Mouse (Mus musculus) kidney, embryonic 15.5 days (tissue): ENCODE results near the gene Dctn1. TPM values are rescaled to one million over a fixed set of nuclear protein-coding genes. Genes with fewer than 3 reads are reported as not detected.

Experiments used
- ATAC-seq: fragments of 200-750 bp; cut with Nextera tagmentation; replicated peaks from 2 replicates; pipeline ENCODE4 v1.8.0; 2017; ENCODE audit warnings: moderate TSS enrichment; ENCODE audit not compliant: low FRiP score
- H3K27ac ChIP-seq: fragments of 300-500 bp; sonication (generic); 2 replicates; pipeline ENCODE4 v1.5.1; 2015; ENCODE audit warnings: mild to moderate bottlenecking, inconsistent platforms
- H3K27me3 ChIP-seq: fragments of 300-500 bp; sonication (generic); 2 replicates; pipeline ENCODE4 v1.6.1; 2015; ENCODE audit warnings: inconsistent platforms
- H3K36me3 ChIP-seq: fragments of 300-500 bp; sonication (generic); 2 replicates; pipeline ENCODE4 v1.6.1; 2015; ENCODE audit warnings: inconsistent platforms
- H3K4me1 ChIP-seq: fragments of 300-500 bp; sonication (generic); 2 replicates; pipeline ENCODE4 v1.6.1; 2015; ENCODE audit warnings: inconsistent platforms
- H3K4me2 ChIP-seq: fragments of 300-500 bp; sonication (generic); 2 replicates; pipeline ENCODE4 v1.6.1; 2015; ENCODE audit warnings: moderate library complexity, mild to moderate bottlenecking, inconsistent platforms
- H3K4me3 ChIP-seq: fragments of 300-500 bp; sonication (generic); replicated peaks from 2 replicates; pipeline ENCODE4 v1.5.1; 2015; ENCODE audit warnings: mild to moderate bottlenecking, inconsistent platforms
- H3K9ac ChIP-seq: fragments of 300-500 bp; sonication (generic); 2 replicates; pipeline ENCODE4 v1.6.1; 2015; ENCODE audit warnings: mild to moderate bottlenecking, inconsistent platforms
- H3K9me3 ChIP-seq: fragments of 300-500 bp; sonication (generic); replicated peaks from 2 replicates; pipeline ENCODE4 v1.6.1; 2016; ENCODE audit warnings: inconsistent platforms
- WGBS: fragments of 180-500 bp; shearing (Covaris S2); methylation state at CpG from one replicate; pipeline ENCODE4 v1.1.7; 2015; ENCODE audit warnings: mixed read lengths; 5-methylcytosine and 5-hydroxymethylcytosine counted together
- polyA plus RNA-seq: library from polyadenylated mRNA; unstranded; fragments of >200 nt; fragmentation: Nextera tagmentation; extraction: Ambion mirVana; gene quantifications from 2 replicates; pipeline ENCODE4 v1.2.1, GENCODE M21; 2015

Dctn1 gene
- polyA plus RNA-seq, 1 experiment from 2014 or later, result 93.9 TPM

DNA sequence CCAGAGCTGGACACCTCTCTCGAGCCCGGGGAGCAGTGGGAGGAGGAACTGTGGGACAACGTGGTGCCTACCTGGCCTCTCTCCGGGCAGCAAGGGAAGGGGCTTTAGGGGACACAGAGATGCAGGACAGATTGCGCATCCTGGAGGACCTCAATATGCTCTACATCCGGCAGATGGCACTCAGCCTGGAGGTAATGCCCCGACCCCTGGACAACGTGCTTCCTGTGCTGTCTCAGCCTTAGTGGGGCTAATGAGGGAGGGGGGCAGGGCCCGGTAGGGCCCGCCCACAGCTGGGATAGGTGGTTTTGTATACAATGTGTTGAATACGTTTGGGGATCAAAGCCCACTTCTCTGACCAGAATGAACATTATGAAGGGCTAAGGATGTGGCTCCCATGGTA, 27.7 kb upstream of the Dctn1 start:
- WGBS, result 1% methylated on average over 11 of the region's 11 CpGs
- peak overlapping the region; percentile 74 for H3K4me2 ChIP-seq
- peak; percentile 37 for ATAC-seq
- peak overlapping the region; percentile 63 for H3K4me3 ChIP-seq
- H3K27me3 ChIP-seq, result no peaks in the 10 kb centered on the region
- peak overlapping the region; percentile 82 for H3K9ac ChIP-seq
- peak overlapping the region; percentile 100 for H3K27ac ChIP-seq
- H3K9me3 ChIP-seq, result no peaks in the 10 kb centered on the region
- H3K36me3 ChIP-seq, result peaks cover 3% of the 10 kb centered on the region; the same call in 1 of the 2 replicates
- peaks cover 73% of the 10 kb centered on the region for H3K4me1 ChIP-seq

GRCm38 (mm10) chr6:83140044-83140443, 25.7 kb upstream of the Dctn1 start:
- H3K4me3 ChIP-seq, result no peak overlapping the region
- WGBS, result 93% methylated on average over 8 of the region's 8 CpGs
- H3K9me3 ChIP-seq, result no peaks in the 10 kb centered on the region
- no peak overlapping the region for H3K27ac ChIP-seq
- no peaks in the 10 kb centered on the region for H3K27me3 ChIP-seq
- no peak for ATAC-seq
- peaks cover 64% of the 10 kb centered on the region for H3K4me1 ChIP-seq
- peaks cover 3% of the 10 kb centered on the region; the same call in 1 of the 2 replicates for H3K36me3 ChIP-seq
- H3K9ac ChIP-seq, result no peak overlapping the region
- H3K4me2 ChIP-seq, result no peak overlapping the region

- H3K4me1 ChIP-seq, result peaks cover 52% of the 10 kb centered on the region
- H3K9ac ChIP-seq, result 0 out of 2 replicates have a peak overlapping the region, but pooled peaks have one; percentile 56
- WGBS, result 46% methylated on average over 4 of the region's 4 CpGs
- H3K27ac ChIP-seq, result peak overlapping the region; percentile 52; the same call in 1 of the 2 replicates
- no peak for ATAC-seq
- H3K27me3 ChIP-seq, result no peaks in the 10 kb centered on the region
- no peaks in the 10 kb centered on the region for H3K9me3 ChIP-seq
- peak overlapping the region; percentile 76 for H3K4me2 ChIP-seq
- H3K36me3 ChIP-seq, result peaks cover 9% of the 10 kb centered on the region
- H3K4me3 ChIP-seq, result peak overlapping the region; percentile 39; the same call in 1 of the 2 replicates
Measured at GRCm38 (mm10) chr6:83141636-83142035, 24.1 kb upstream of the Dctn1 start.

- Histone ChIP-seq H3K27me3 (no peaks in the 10 kb centered on the region), H3K9me3 (no peaks in the 10 kb centered on the region), H3K4me1 (peaks cover 52% of the 10 kb centered on the region), H3K36me3 (peaks cover 15% of the 10 kb centered on the region), H3K4me3 (peak overlapping the region; percentile 39), H3K27ac (peak overlapping the region; percentile 52; the same call in 1 of the 2 replicates), H3K9ac (peak overlapping the region; percentile 56), H3K4me2 (peak overlapping the region; percentile 76)
- WGBS, result 4% methylated on average over 41 of the region's 41 CpGs
- ATAC-seq, result no peak
Measured at GRCm38 (mm10) chr6:83142211-83142731, 23.4 kb upstream of the Dctn1 start.

DNA sequence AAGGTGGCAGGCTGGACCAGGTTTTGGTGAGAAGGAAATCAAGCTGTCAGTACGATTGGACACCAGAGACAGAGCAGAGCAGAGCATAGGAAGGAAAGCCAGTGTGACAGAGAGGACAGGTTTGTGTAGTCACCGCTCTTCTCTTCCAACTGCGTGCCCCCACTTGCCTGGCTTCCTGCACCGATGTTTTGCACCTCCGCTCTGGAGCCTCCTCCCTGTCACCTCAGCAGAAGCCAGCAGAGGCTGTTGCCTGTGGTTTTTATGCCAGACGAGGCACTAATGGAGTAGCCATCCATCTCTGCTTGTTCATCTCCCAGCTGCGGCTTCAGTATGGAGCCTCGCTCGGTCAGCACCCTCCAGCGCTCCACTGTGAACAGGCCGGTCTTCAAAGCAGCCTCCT, 22.8 kb upstream of the Dctn1 start:
- no peak overlapping the region for H3K27ac ChIP-seq
- WGBS, result 48% methylated on average over 11 of the region's 11 CpGs
- H3K9me3 ChIP-seq, result no peaks in the 10 kb centered on the region
- H3K9ac ChIP-seq, result no peak overlapping the region
- no peak for ATAC-seq
- H3K4me2 ChIP-seq, result peak overlapping the region; percentile 76
- H3K4me1 ChIP-seq, result peaks cover 53% of the 10 kb centered on the region
- no peaks in the 10 kb centered on the region for H3K27me3 ChIP-seq
- peaks cover 21% of the 10 kb centered on the region for H3K36me3 ChIP-seq
- no peak overlapping the region for H3K4me3 ChIP-seq

GRCm38 (mm10) chr6:83145209-83145608, 20.5 kb upstream of the Dctn1 start:
- WGBS, result 92% methylated on average over 2 of the region's 2 CpGs
- ATAC-seq, result no peak

DNA sequence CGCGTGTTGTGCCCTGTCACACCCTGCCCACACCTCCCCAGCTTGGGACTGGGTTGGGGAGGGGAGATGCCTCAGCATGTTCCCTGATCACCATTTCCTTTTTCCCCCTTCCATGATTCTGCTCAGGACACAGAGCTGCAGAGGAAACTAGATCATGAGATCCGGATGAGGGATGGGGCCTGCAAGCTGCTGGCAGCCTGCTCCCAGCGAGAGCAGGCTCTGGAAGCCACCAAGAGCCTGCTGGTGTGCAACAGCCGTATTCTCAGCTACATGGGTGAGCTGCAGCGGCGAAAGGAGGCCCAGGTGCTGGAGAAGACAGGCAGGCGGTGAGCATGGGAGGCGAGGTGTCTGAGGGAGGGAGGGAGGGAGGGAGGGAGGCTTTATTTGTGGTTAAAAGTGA, 19.9 kb upstream of the Dctn1 start:
- Histone ChIP-seq H3K4me1 (peaks cover 33% of the 10 kb centered on the region), H3K9me3 (no peaks in the 10 kb centered on the region), H3K4me2 (no peak overlapping the region), H3K4me3 (no peak overlapping the region), H3K9ac (no peak overlapping the region), H3K36me3 (peaks cover 47% of the 10 kb centered on the region), H3K27me3 (no peaks in the 10 kb centered on the region), H3K27ac (peak overlapping the region; percentile 37; the same call in 1 of the 2 replicates)
- 58% methylated on average over 9 of the region's 9 CpGs for WGBS
- ATAC-seq, result no peak

More at GRCm38 (mm10) chr6:83145209-83145608, 20.5 kb upstream of the Dctn1 start:
- Histone ChIP-seq H3K36me3 (peaks cover 41% of the 10 kb centered on the region), H3K27me3 (no peaks in the 10 kb centered on the region), H3K9ac (no peak overlapping the region), H3K4me1 (peaks cover 33% of the 10 kb centered on the region), H3K4me3 (no peak overlapping the region), H3K27ac (no peak overlapping the region), H3K9me3 (no peaks in the 10 kb centered on the region), H3K4me2 (no peak overlapping the region)

DNA sequence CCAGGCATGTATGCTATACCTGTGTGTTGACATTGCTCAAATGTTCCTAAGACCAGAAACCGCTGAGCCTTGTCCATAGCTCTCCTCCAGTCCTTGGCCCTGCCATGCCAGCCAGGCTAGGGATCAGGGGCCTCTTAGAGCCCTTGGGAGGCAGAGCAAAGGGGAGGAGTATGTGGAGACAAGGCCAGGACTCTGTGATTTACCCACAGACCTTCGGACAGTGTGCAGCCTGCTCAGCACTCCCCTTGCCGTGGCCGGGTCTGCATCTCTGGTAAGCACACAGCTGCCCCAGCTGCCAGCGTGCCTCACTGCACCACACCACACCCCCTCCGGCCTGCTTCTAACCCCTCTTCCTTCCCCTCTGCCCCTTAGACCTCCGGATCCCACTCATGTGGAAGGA, 18.4 kb upstream of the Dctn1 start:
- no peak overlapping the region for H3K4me3 ChIP-seq
- peaks cover 22% of the 10 kb centered on the region for H3K4me1 ChIP-seq
- H3K9ac ChIP-seq, result no peak overlapping the region
- H3K9me3 ChIP-seq, result no peaks in the 10 kb centered on the region
- ATAC-seq, result no peak
- peak overlapping the region; percentile 27; the same call in 1 of the 2 replicates for H3K27ac ChIP-seq
- WGBS, result 40% methylated on average over 7 of the region's 7 CpGs
- H3K27me3 ChIP-seq, result no peaks in the 10 kb centered on the region
- H3K4me2 ChIP-seq, result 0 out of 2 replicates have a peak overlapping the region, but pooled peaks have one; percentile 4
- peaks cover 61% of the 10 kb centered on the region for H3K36me3 ChIP-seq

DNA sequence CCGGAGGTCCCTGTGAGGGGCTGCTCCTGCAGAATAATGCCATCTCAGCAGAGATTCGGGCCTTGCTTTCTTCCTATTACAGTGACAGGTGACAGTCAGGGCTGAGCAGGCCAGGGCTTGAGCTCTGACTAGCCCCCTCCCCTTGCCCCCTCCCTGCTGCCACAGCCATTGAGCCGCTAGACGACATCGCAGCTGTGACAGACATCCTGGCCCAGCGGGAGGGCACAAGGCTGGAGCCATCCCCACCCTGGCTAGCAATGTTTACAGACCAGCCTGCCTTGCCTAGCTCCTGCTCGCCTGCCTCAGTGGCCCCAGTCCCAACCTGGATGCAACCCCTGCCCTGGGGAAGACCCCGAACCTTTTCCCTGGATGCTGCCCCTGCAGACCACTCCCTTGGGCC, 14.0 kb upstream of the Dctn1 start:
- WGBS, result 43% methylated on average over 8 of the region's 8 CpGs
- Histone ChIP-seq H3K36me3 (peaks cover 64% of the 10 kb centered on the region), H3K27ac (no peak overlapping the region), H3K4me1 (peaks cover 21% of the 10 kb centered on the region), H3K4me2 (no peak overlapping the region), H3K4me3 (no peak overlapping the region), H3K9ac (no peak overlapping the region), H3K9me3 (no peaks in the 10 kb centered on the region), H3K27me3 (no peaks in the 10 kb centered on the region)
- no peak for ATAC-seq

DNA sequence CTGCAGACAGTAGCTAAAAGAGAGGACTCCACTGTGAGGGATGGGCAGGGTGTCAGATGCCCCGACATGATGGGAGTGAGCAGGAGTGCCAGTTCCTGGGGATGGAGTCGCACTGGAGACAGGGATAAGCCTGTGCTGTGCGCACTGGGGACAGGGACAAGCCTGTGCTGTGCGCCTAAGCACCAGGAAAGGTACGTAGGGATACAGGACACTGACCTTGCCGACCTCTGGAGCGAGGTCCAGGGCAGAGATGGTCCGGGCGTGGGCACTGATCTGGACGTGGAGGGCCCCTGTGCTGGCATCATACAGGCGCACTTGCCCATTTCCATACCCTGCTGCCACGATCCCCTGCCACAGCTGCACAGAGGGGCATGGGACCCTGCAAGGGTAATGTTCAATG, 12.7 kb upstream of the Dctn1 start:
- Histone ChIP-seq H3K27ac (no peak overlapping the region), H3K9me3 (no peaks in the 10 kb centered on the region), H3K4me1 (peaks cover 11% of the 10 kb centered on the region), H3K27me3 (peaks cover 5% of the 10 kb centered on the region; the same call in 1 of the 2 replicates), H3K4me3 (no peak overlapping the region), H3K4me2 (no peak overlapping the region), H3K9ac (no peak overlapping the region), H3K36me3 (peaks cover 51% of the 10 kb centered on the region)
- 85% methylated on average over 12 of the region's 12 CpGs for WGBS
- ATAC-seq, result no peak

- Histone ChIP-seq H3K9me3 (no peaks in the 10 kb centered on the region), H3K36me3 (peaks cover 47% of the 10 kb centered on the region), H3K4me2 (no peak overlapping the region), H3K27me3 (peaks cover 5% of the 10 kb centered on the region; the same call in 1 of the 2 replicates), H3K9ac (no peak overlapping the region), H3K27ac (no peak overlapping the region), H3K4me1 (peaks cover 11% of the 10 kb centered on the region), H3K4me3 (no peak overlapping the region)
- WGBS, result 69% methylated on average over 5 of the region's 5 CpGs
- ATAC-seq, result no peak
Measured at GRCm38 (mm10) chr6:83153485-83153884, 12.2 kb upstream of the Dctn1 start.

GRCm38 (mm10) chr6:83155552-83156238, 10.0 kb upstream of the Dctn1 start:
- Histone ChIP-seq H3K27me3 (peaks cover 13% of the 10 kb centered on the region), H3K4me2 (peak overlapping the region; percentile 90), H3K27ac (no peak overlapping the region), H3K4me3 (peak overlapping the region; percentile 62), H3K4me1 (peaks cover 11% of the 10 kb centered on the region), H3K9me3 (no peaks in the 10 kb centered on the region), H3K9ac (peak overlapping the region; percentile 44), H3K36me3 (peaks cover 25% of the 10 kb centered on the region)
- WGBS, result 9% methylated on average over 23 of the region's 23 CpGs
- peak; percentile 17; the same call in 1 of the 2 replicates for ATAC-seq
